In the genomic region with DNA sequence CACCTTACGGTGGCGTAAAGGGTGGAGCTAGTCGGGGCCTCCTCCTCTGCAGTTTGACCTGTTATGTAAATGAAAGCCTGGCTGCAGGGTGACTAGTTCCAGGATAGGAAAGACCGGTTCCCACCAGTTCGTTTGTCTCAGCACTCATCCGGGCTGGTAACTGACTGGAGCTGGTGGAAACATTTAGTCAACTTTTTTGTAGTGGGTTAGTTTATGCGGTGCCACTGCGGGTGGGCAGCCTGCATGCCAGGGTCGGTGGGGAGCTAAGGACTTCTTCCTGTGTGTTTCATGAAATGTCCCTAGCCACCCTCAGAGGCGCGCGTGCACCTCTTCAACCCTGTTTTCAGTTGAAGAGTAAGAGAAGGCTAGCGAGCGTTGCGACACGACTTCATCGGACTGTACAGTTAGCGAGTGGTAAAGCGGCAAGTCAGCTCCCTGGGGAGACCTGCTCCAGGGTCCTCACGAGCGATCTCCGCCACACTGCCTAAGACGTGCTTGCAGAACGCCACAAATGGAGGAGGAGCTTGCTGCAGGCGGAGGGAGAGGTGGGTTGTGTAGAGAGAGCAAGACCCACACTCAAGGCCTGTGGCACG, we compare ENCODE assay signal across 9 mouse cellular contexts.
DNase-seq lines count a peak whose midpoint lies in the region; ATAC-seq lines count a peak whose summit lies in the region.
"Had no signal": no experiment of that assay in that cellular context is flagged by ENCODE, and none has a peak within 500 bp of the region (broad histone marks: within the 10 kb centered on the region; RNA-seq: fewer than 3 reads in every experiment).

No protein-coding gene starts in this region.

- DNase-seq in heart, postnatal 25 days (ENCODE audit: low spot score), result no peak
- no peak for DNase-seq in cerebellum, adult 11 months
- no peak for DNase-seq in cerebellum, postnatal 36 days
- no peak for DNase-seq in right cerebral cortex, postnatal 36 days (ENCODE audit: low spot score in 2 of 2)

- intact Hi-C loops in heart, postnatal 25 days (cut with DNase I), result no loop called here

- peaks cover 6% of the 10 kb centered on the region; the same call in 1 of the 2 replicates for H3K4me1 ChIP-seq in heart, embryonic 15.5 days (replicated peaks)
- peaks cover 7% of the 10 kb centered on the region for H3K4me1 ChIP-seq in hindbrain, embryonic 12.5 days
- peaks cover 7% of the 10 kb centered on the region; the same call in 1 of the 2 replicates for H3K4me1 ChIP-seq in limb, embryonic 13.5 days
- H3K4me1 ChIP-seq in midbrain, embryonic 13.5 days (replicated peaks), result peaks cover 13% of the 10 kb centered on the region

- H3K4me2 ChIP-seq in heart, embryonic 15.5 days, result peak overlapping the region; percentile 64
- H3K4me2 ChIP-seq in hindbrain, embryonic 12.5 days (replicated peaks), result peak overlapping the region; percentile 53
- peak overlapping the region; percentile 65 for H3K4me2 ChIP-seq in limb, embryonic 13.5 days (replicated peaks)
- H3K4me2 ChIP-seq in midbrain, embryonic 13.5 days (replicated peaks), result peak overlapping the region; percentile 55

- no peak overlapping the region for H3K27ac ChIP-seq in heart, embryonic 15.5 days
- no peak overlapping the region for H3K27ac ChIP-seq in hindbrain, embryonic 12.5 days
- H3K27ac ChIP-seq in limb, embryonic 13.5 days, result no peak overlapping the region
- H3K27ac ChIP-seq in midbrain, embryonic 13.5 days, result no peak overlapping the region

- 9% methylated on average over 26 of the region's 26 CpGs for WGBS in heart, embryonic 15.5 days
- WGBS in hindbrain, embryonic 12.5 days, result 9% methylated on average over 26 of the region's 26 CpGs
- 8% methylated on average over 26 of the region's 26 CpGs for whole genome bisulfite sequencing in limb, embryonic 13.5 days
- 8% methylated on average over 26 of the region's 26 CpGs for WGBS in midbrain, embryonic 13.5 days

- H3K9me3 ChIP-seq in heart, embryonic 15.5 days (replicated peaks), result no peaks in the 10 kb centered on the region
- no peaks in the 10 kb centered on the region for H3K9me3 ChIP-seq in hindbrain, embryonic 12.5 days (replicated peaks)
- H3K9me3 ChIP-seq in limb, embryonic 13.5 days, result no peaks in the 10 kb centered on the region
- H3K9me3 ChIP-seq in midbrain, embryonic 13.5 days, result no peaks in the 10 kb centered on the region

- ATAC-seq in heart, embryonic 15.5 days (replicated peaks; ENCODE audit: insufficient number of reproducible peaks, insufficient read depth, low FRiP score, low read depth), result no peak; the same call in 1 of the 2 replicates
- peak; percentile 65 for ATAC-seq in hindbrain, embryonic 12.5 days (ENCODE audit: low FRiP score)
- ATAC-seq in limb, embryonic 13.5 days (ENCODE audit: low FRiP score, low read depth), result peak; percentile 52; the same call in 1 of the 2 replicates
- peak; percentile 61 for ATAC-seq in midbrain, embryonic 13.5 days

- peak overlapping the region; percentile 37 for H3K4me3 ChIP-seq in heart, embryonic 15.5 days
- peak overlapping the region; percentile 24 for H3K4me3 ChIP-seq in hindbrain, embryonic 12.5 days
- H3K4me3 ChIP-seq in limb, embryonic 13.5 days, result peak overlapping the region; percentile 36
- H3K4me3 ChIP-seq in midbrain, embryonic 13.5 days (replicated peaks), result peak overlapping the region; percentile 33

- H3K36me3 ChIP-seq in heart, embryonic 15.5 days, result no peaks in the 10 kb centered on the region
- H3K36me3 ChIP-seq in hindbrain, embryonic 12.5 days, result no peaks in the 10 kb centered on the region
- H3K36me3 ChIP-seq in limb, embryonic 13.5 days, result no peaks in the 10 kb centered on the region
- H3K36me3 ChIP-seq in midbrain, embryonic 13.5 days, result no peaks in the 10 kb centered on the region

- H3K27me3 ChIP-seq in heart, embryonic 15.5 days, result peaks cover 17% of the 10 kb centered on the region; the same call in 1 of the 2 replicates
- H3K27me3 ChIP-seq in hindbrain, embryonic 12.5 days, result peaks cover 11% of the 10 kb centered on the region
- H3K27me3 ChIP-seq in limb, embryonic 13.5 days, result peaks cover 25% of the 10 kb centered on the region
- peaks cover 4% of the 10 kb centered on the region; the same call in 1 of the 2 replicates for H3K27me3 ChIP-seq in midbrain, embryonic 13.5 days
- H3K27me3 ChIP-seq: CH12.LX had no signal

- peak overlapping the region; percentile 39; the same call in 1 of the 2 replicates for H3K9ac ChIP-seq in heart, embryonic 15.5 days
- peak overlapping the region; percentile 55; the same call in 1 of the 2 replicates for H3K9ac ChIP-seq in hindbrain, embryonic 12.5 days
- peak overlapping the region; percentile 53; the same call in 1 of the 2 replicates for H3K9ac ChIP-seq in limb, embryonic 13.5 days
- peak overlapping the region; percentile 53 for H3K9ac ChIP-seq in midbrain, embryonic 13.5 days (replicated peaks)
